Mouse (Mus musculus): ENCODE measurements around the gene Ttc13. TPM values are rescaled to one million over a fixed set of nuclear protein-coding genes. Genes with fewer than 3 reads are reported as not detected.

Gene Ttc13
- polyA plus RNA-seq, 1 experiment, result 39.1 TPM

GRCm38 (mm10) chr8:124634411-124635246 lies 87.2 kb downstream of the Ttc13 start:
- WGBS, result 45% methylated on average over 13 of the region's 13 CpGs
- Histone ChIP-seq H3K4me1 (ENCODE audit: control insufficient read depth, insufficient read depth, low read length) (peaks cover 26% of the 10 kb centered on the region), H3K4me3 (replicated peaks; ENCODE audit: insufficient read depth, low read depth, low read length) (no peak overlapping the region), H3K27ac (ENCODE audit: insufficient read depth, low read length) (no peak overlapping the region), H3K27me3 (ENCODE audit: control insufficient read depth, insufficient read depth, low read length) (no peaks in the 10 kb centered on the region)
- DNase-seq, result no peak
- TF ChIP-seq CTCF (IDR thresholded peaks at IDR 0.05; ENCODE audit: borderline replicate concordance, insufficient read depth, low read depth, low read length), result no peak
- TF ChIP-seq POLR2A (IDR thresholded peaks at IDR 0.05; ENCODE audit: borderline replicate concordance, insufficient read depth, low read length), result no peak

GRCm38 (mm10) chr8:124633001-124633703 lies 88.6 kb downstream of the Ttc13 start:
- peaks cover 26% of the 10 kb centered on the region for H3K4me1 ChIP-seq (ENCODE audit: control insufficient read depth, insufficient read depth, low read length)
- H3K27ac ChIP-seq (ENCODE audit: insufficient read depth, low read length), result peak overlapping the region; percentile 15; the same call in 1 of the 2 replicates
- TF ChIP-seq CTCF (IDR thresholded peaks at IDR 0.05; ENCODE audit: borderline replicate concordance, insufficient read depth, low read depth, low read length) (no peak), POLR2A (IDR thresholded peaks at IDR 0.05; ENCODE audit: borderline replicate concordance, insufficient read depth, low read length) (no peak)
- no peak overlapping the region for H3K4me3 ChIP-seq (replicated peaks; ENCODE audit: insufficient read depth, low read depth, low read length)
- DNase-seq, result peak; percentile 60 to 75
- H3K27me3 ChIP-seq (ENCODE audit: control insufficient read depth, insufficient read depth, low read length), result no peaks in the 10 kb centered on the region
- 33% methylated on average over 14 of the region's 14 CpGs for WGBS

GRCm38 (mm10) chr8:124631966-124632365 lies 89.8 kb downstream of the Ttc13 start:
- H3K27ac ChIP-seq (ENCODE audit: insufficient read depth, low read length), result no peak overlapping the region
- 82% methylated on average over 7 of the region's 7 CpGs for WGBS
- H3K4me3 ChIP-seq (replicated peaks; ENCODE audit: insufficient read depth, low read depth, low read length), result no peak overlapping the region
- TF ChIP-seq POLR2A (IDR thresholded peaks at IDR 0.05; ENCODE audit: borderline replicate concordance, insufficient read depth, low read length) (no peak), CTCF (IDR thresholded peaks at IDR 0.05; ENCODE audit: borderline replicate concordance, insufficient read depth, low read depth, low read length) (no peak)
- peaks cover 26% of the 10 kb centered on the region for H3K4me1 ChIP-seq (ENCODE audit: control insufficient read depth, insufficient read depth, low read length)
- DNase-seq, result no peak
- no peaks in the 10 kb centered on the region for H3K27me3 ChIP-seq (ENCODE audit: control insufficient read depth, insufficient read depth, low read length)

- Histone ChIP-seq H3K4me1 (ENCODE audit: control insufficient read depth, insufficient read depth, low read length) (peaks cover 26% of the 10 kb centered on the region), H3K27ac (ENCODE audit: insufficient read depth, low read length) (peak overlapping the region; percentile 42; the same call in 1 of the 2 replicates), H3K27me3 (ENCODE audit: control insufficient read depth, insufficient read depth, low read length) (no peaks in the 10 kb centered on the region), H3K4me3 (replicated peaks; ENCODE audit: insufficient read depth, low read depth, low read length) (no peak overlapping the region)
- no peak for TF ChIP-seq CTCF (IDR thresholded peaks at IDR 0.05; ENCODE audit: borderline replicate concordance, insufficient read depth, low read depth, low read length)
- DNase-seq, result no peak
- WGBS, result 48% methylated on average over 4 of the region's 4 CpGs
Observed at GRCm38 (mm10) chr8:124630891-124631290, 90.9 kb downstream of the Ttc13 start.

- no peak for TF ChIP-seq POLR2A (IDR thresholded peaks at IDR 0.05; ENCODE audit: borderline replicate concordance, insufficient read depth, low read length)
- TF ChIP-seq CTCF (IDR thresholded peaks at IDR 0.05; ENCODE audit: borderline replicate concordance, insufficient read depth, low read depth, low read length), result no peak
- no peak overlapping the region for H3K27ac ChIP-seq (ENCODE audit: insufficient read depth, low read length)
- H3K27me3 ChIP-seq (ENCODE audit: control insufficient read depth, insufficient read depth, low read length), result no peaks in the 10 kb centered on the region
- no peak overlapping the region for H3K4me3 ChIP-seq (replicated peaks; ENCODE audit: insufficient read depth, low read depth, low read length)
- WGBS, result 43% methylated on average over 6 of the region's 6 CpGs
- H3K4me1 ChIP-seq (ENCODE audit: control insufficient read depth, insufficient read depth, low read length), result peaks cover 26% of the 10 kb centered on the region
- DNase-seq, result peak in 1 of 2 experiments; percentile 38
Observed at GRCm38 (mm10) chr8:124630489-124630888, 91.3 kb downstream of the Ttc13 start.

GRCm38 (mm10) chr8:124626251-124626650 lies 95.5 kb downstream of the Ttc13 start:
- WGBS, result 88% methylated on average over 9 of the region's 9 CpGs
- peaks cover 8% of the 10 kb centered on the region for H3K4me1 ChIP-seq (ENCODE audit: control insufficient read depth, insufficient read depth, low read length)
- H3K27ac ChIP-seq (ENCODE audit: insufficient read depth, low read length), result no peak overlapping the region
- H3K4me3 ChIP-seq (replicated peaks; ENCODE audit: insufficient read depth, low read depth, low read length), result no peak overlapping the region
- no peaks in the 10 kb centered on the region for H3K27me3 ChIP-seq (ENCODE audit: control insufficient read depth, insufficient read depth, low read length)
- no peak for TF ChIP-seq CTCF (IDR thresholded peaks at IDR 0.05; ENCODE audit: borderline replicate concordance, insufficient read depth, low read depth, low read length)
- TF ChIP-seq POLR2A (IDR thresholded peaks at IDR 0.05; ENCODE audit: borderline replicate concordance, insufficient read depth, low read length), result no peak
- DNase-seq, result no peak

Other genes starting within 250 kb of the Ttc13 start
- gene Cog2, start 201.2 kb downstream of the Ttc13 start, polyA plus RNA-seq (2012; rRNA removed), result 38.4 and 40.7 TPM in 2 replicates
- gene Agt, start 152.3 kb downstream of the Ttc13 start, polyA plus RNA-seq (2012; rRNA removed), result 125 and 129 TPM in 2 replicates
- 0.06 and 0.08 TPM in 2 replicates for gene Capn9, start 145.9 kb downstream of the Ttc13 start, polyA plus RNA-seq (2012; rRNA removed)
- gene 2310022B05Rik, start 58.6 kb downstream of the Ttc13 start, polyA plus RNA-seq (2012; rRNA removed), result 63.8 and 67.8 TPM in 2 replicates
- gene Arv1, start 156 bp upstream of the Ttc13 start, polyA plus RNA-seq (2012; rRNA removed), result 19.5 and 20.3 TPM in 2 replicates
- 1.2 and 1.3 TPM in 2 replicates for gene Fam89a, start 29.8 kb upstream of the Ttc13 start, polyA plus RNA-seq (2012; rRNA removed)
- gene Trim67, start 71.1 kb upstream of the Ttc13 start, polyA plus RNA-seq (2012; rRNA removed), result 19.4 and 23.3 TPM in 2 replicates
- 98.3 and 100 TPM in 2 replicates for gene Gnpat, start 141.1 kb upstream of the Ttc13 start, polyA plus RNA-seq (2012; rRNA removed)
- 15.0 and 15.7 TPM in 2 replicates for gene 2810004N23Rik, start 141.1 kb upstream of the Ttc13 start, polyA plus RNA-seq (2012; rRNA removed)
- 16.2 and 18.2 TPM in 2 replicates for gene Exoc8, start 175.7 kb upstream of the Ttc13 start, polyA plus RNA-seq (2012; rRNA removed)
- gene Sprtn, start 175.9 kb upstream of the Ttc13 start, polyA plus RNA-seq (2012; rRNA removed), result 18.5 and 19.5 TPM in 2 replicates
- gene Egln1, start 227.3 kb upstream of the Ttc13 start, polyA plus RNA-seq (2012; rRNA removed), result 58.1 and 58.8 TPM in 2 replicates